Mouse (Mus musculus): Measurements from ENCODE around the gene Slc22a3.
A peak's percentile ranks its signal among the peaks of the same experiment; 100 is the strongest.

Slc22a3 gene

DNA sequence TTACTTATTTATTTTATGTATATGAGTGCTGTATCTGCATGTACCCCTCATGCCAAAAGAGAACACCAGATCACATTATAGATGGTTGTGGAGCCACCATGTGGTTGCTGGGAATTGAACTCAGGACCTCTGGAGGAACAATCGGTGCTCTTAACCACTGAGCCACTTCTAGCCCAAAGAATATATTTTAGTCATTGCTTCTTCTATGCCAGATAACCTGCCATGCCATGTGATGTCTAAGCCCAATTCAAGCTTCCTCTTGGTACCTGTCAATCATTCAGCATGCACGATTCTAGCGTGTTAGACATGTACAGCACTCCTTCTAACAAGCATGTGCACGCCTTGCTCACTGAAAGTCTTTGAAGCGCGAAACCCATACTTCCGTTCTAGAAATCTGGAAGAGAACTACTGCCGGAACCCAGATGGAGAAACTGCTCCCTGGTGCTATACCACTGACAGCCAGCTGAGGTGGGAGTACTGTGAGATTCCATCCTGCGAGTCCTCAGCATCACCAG, 111.3 kb downstream of the Slc22a3 start:
- DNase-seq: no peak

DNA sequence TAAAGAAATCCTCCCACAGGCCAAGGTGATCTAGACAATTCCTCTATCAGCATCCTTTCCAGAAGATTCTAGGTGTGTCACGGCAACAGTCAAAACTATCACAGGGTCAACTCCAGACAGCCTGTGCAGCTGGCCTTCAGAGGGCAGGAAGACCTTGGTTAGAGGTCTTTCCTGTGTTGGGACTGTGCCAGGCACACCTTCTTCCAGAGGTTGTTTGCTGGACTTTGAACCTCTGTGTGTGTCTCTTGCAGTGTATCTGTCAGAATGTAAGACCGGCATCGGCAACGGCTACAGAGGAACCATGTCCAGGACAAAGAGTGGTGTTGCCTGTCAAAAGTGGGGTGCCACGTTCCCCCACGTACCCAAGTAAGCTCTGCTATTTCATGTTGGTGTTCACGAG, 119.3 kb downstream of the Slc22a3 start:
- no peak for DNase-seq

DNA sequence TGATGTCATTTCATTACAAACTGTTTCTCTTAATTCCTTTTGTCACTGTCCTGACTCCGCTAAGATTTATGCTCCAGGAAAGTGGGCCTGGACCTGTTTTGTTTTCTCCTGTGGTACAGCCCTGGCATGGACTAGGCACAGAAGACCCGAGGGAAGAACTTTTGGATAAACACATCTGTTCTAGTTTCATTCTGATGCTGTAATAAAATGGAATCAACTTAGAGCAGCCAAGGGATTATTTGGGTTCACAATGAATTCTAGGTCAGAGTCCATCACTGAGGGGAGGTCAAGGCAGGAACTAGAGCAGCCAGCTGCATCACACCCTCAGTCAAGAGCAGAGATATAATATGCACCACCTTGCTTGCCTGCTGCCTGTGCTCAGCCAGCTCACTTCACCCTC, 119.7 kb downstream of the Slc22a3 start:
- DNase-seq: no peak

DNA sequence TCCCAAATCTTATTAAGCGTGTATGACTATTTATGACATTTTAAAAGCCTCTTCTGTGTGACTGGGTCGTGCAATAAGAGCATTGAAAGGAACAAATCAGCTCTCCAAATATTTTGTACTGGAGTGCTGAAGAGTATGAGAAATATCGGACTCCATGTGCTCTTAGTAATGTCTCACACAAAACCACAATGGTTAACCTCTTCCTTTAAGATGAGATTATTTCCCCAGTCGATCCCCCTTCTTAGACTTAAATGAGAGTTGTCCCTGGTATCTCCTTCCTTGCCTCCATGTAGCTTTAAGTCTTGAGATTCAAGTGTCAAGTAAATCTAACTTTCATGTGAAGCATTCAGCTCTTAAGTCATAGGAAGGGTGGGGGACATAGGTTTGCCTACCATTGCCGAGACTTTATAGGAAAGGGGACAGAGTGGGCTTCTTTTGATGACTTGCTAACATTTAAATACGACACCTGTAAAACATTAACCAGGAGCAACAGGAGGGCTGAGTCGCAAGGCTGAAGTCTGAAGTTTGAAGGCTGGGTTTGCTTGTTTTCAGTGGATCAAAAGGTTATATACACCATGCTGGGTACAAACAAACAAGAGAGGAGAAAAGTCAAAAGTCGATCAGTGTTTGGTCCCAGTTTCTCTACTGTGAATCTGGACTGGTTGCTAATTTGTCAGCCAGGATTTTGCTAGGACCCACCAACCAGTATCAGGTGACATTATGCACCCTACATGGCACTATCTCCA, 122.3 kb downstream of the Slc22a3 start:
- DNase-seq: no peak

DNA sequence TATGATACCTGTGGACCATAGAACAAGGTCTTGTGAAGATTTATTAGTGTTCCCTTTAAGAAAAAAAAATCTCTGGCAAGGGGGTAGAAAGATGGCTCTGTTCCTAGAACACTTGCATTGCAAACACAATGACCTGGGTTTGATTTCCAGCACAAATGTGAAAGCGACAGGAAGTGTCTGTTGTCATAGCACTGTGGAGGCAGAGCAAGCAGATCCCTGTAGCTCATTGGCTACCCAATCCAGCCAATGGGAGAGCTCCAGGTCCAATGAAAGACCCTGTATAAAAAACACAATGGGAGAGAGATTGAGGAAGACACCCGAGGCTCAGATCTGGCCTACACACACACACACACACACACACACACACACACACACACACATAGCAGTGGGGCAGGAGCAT, 125.0 kb downstream of the Slc22a3 start:
- no peak for DNase-seq

- DNase-seq: no peak
Observed at GRCm38 (mm10) chr17:12381579-12381978, 125.9 kb downstream of the Slc22a3 start.

- DNase-seq: no peak
Observed at GRCm38 (mm10) chr17:12380287-12380686, 127.2 kb downstream of the Slc22a3 start.

DNA sequence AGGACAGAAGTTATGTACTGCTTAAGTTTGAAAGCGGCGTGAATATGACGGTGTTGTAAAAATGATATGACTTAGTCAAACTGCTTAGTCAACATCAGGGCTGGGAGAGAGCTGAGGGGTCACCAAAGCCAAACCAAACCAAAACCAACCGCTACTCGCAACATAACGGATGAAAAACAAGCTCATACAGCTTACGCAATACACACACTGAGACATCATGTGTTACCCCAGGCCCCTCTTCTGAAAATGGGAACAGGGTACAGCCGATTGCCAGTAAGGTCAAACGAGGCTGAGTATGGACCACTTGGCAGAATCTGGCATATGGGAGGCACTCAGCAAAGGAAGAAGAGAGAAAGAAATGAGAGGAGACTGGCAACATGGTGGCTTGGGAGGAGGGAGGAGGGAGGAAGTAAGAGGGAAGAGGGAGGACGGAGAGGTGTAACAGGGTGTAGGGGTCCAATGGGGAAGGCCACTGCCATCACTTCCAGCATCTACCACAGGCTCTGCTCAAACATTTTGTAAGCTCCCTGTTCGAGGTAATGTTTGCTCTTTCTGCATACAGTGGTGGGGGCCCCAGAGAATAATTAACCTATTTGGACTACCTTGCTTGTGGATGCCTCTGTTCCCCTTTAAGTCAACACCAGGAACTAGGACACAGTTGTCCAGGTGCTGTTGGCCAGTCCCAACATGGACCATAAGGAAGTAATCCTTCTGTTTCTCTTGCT, 129.4 kb downstream of the Slc22a3 start, which contains the start of gene Plg:
TSS of gene Plg (plus strand) at position 628 of the 725 bp plus-strand sequence.
- no peak for DNase-seq

DNA sequence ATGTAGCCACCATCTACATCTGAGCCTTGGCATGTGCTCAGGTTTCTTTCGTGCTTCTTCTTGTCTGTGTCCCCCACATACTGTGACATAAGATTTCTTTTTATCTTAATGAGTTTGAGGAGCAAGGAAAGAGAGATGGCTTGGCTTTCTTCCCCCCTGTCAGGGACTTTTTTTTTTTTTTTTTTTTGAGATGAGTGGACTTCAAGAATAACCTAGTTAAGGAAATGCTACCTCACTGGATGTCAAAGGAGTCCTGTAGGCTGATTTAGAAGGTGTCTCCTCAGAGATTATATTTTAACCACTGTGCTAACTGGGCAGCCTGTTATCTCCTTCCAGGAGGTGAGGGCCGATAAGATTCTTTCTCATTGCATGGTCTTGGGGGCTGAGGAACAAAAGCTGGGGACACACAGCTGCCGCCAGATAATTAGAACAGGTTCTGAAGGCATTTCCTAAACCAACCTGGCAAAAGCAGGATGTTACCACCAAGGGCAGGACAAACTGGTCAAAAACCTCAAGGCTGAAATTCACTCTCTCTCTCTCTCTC, 133.8 kb downstream of the Slc22a3 start:
- DNase-seq: no peak

- peak; percentile 38 to 72 for DNase-seq
Observed at GRCm38 (mm10) chr17:12372021-12372420, 135.5 kb downstream of the Slc22a3 start.

DNA sequence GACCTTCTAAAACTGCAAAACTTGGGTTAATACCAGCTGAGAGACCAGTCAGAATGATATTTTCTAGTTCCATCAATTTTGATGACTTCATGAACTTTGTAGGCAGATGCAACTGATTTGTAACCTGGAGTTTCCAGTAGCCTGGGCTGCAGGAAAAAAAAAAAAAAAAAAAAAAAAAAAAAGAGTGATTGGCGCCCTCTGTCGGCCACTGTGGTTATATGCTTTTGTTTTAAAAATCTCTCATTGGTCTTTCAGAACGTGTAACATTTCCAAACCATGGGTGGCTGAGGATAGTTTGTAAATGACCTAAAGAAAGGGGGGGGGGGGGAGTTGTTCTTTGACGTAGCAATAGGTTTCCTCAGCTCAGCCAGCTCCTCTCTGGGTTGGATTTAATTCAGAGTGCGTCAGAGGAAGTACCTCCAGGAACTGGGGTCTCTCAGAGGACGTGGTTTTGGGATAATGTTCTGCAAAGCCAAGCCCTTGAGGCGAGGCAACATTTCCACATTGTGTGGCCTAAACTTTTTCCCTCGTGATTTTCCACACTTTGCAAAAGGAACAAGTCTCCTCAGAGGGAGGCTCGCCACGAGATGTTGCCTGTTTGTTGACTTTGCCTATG, 136.1 kb downstream of the Slc22a3 start:
- peak in 1 of 2 experiments; percentile 19 for DNase-seq

- no peak for DNase-seq
Observed at GRCm38 (mm10) chr17:12370289-12370688, 137.2 kb downstream of the Slc22a3 start.

- DNase-seq: no peak
Observed at GRCm38 (mm10) chr17:12369393-12369792, 138.1 kb downstream of the Slc22a3 start.

Measured in spleen, adult 18-20 months (tissue).